Mouse (Mus musculus) stomach, embryonic 15.5 days (tissue): Measurements from ENCODE around the gene Nagk. TPM values are rescaled to one million over a fixed set of nuclear protein-coding genes. Genes with fewer than 3 reads are reported as not detected.
"Not testable (repeated sequence)": the region's sequence is repeated elsewhere in the genome, so short reads cannot be mapped to it uniquely, and the experiment has no call there.

Source experiments
- ATAC-seq: fragments of 200-750 bp; cut with Nextera tagmentation; 2 replicates; pipeline ENCODE4 v1.8.0; 2017; ENCODE audit warnings: low read depth, moderate number of reproducible peaks, moderate TSS enrichment; ENCODE audit not compliant: insufficient read depth, low FRiP score
- H3K27ac ChIP-seq: fragments of 300-500 bp; sonication (generic); 2 replicates; pipeline ENCODE4 v1.5.1; 2015; ENCODE audit warnings: mild to moderate bottlenecking, inconsistent platforms
- H3K27me3 ChIP-seq: fragments of 300-500 bp; sonication (generic); replicated peaks from 2 replicates; pipeline ENCODE4 v1.6.1; 2015; ENCODE audit warnings: inconsistent platforms
- H3K36me3 ChIP-seq: fragments of 300-500 bp; sonication (generic); 2 replicates; pipeline ENCODE4 v1.6.1; 2015; ENCODE audit warnings: inconsistent platforms
- H3K4me1 ChIP-seq: fragments of 300-500 bp; sonication (generic); 2 replicates; pipeline ENCODE4 v1.6.1; 2015; ENCODE audit warnings: inconsistent platforms
- H3K4me2 ChIP-seq: fragments of 300-500 bp; sonication (generic); 2 replicates; pipeline ENCODE4 v1.6.1; 2015; ENCODE audit warnings: mild to moderate bottlenecking, inconsistent platforms
- H3K4me3 ChIP-seq: fragments of 300-500 bp; sonication (generic); replicated peaks from 2 replicates; pipeline ENCODE4 v1.5.1; 2015; ENCODE audit warnings: inconsistent platforms
- H3K9ac ChIP-seq: fragments of 300-500 bp; sonication (generic); 2 replicates; pipeline ENCODE4 v1.6.1; 2015; ENCODE audit warnings: inconsistent platforms
- H3K9me3 ChIP-seq: fragments of 300-500 bp; sonication (generic); 2 replicates; pipeline ENCODE4 v1.6.1; 2016; ENCODE audit warnings: inconsistent platforms
- WGBS: fragments of 180-500 bp; shearing (Covaris S2); methylation state at CpG from one replicate; pipeline ENCODE4 v1.1.7; 2015; 5-methylcytosine and 5-hydroxymethylcytosine counted together
- polyA plus RNA-seq: library from polyadenylated mRNA; unstranded; fragments of >200 nt; fragmentation: Nextera tagmentation; extraction: Ambion mirVana; gene quantifications from 2 replicates; pipeline ENCODE4 v1.2.1, GENCODE M21; 2015

Gene Nagk
- polyA plus RNA-seq, 1 experiment from 2014 or later, result 64.3 TPM

- Histone ChIP-seq H3K4me2 (peak within 1 kb of the TSS; percentile 84), H3K9me3 (no peaks in the 10 kb centered on the region), H3K4me3 (peak within 1 kb of the TSS; percentile 93), H3K27me3 (no peaks in the 10 kb centered on the region), H3K27ac (peak within 1 kb of the TSS; percentile 93), H3K9ac (peak within 1 kb of the TSS; percentile 83), H3K36me3 (peaks cover 14% of the 10 kb centered on the region; the same call in 1 of the 2 replicates), H3K4me1 (peaks cover 17% of the 10 kb centered on the region)
- under 1% methylated on average over 45 of the region's 45 CpGs for WGBS
- peak; percentile 93 for ATAC-seq
Measured at GRCm38 (mm10) chr6:83775638-83776293, 19.0 kb upstream of the Nagk start, which contains the start of gene Tex261. Gene Tex261 (minus strand): TSS chr6:83775813.

GRCm38 (mm10) chr6:83778306-83778705, 16.5 kb upstream of the Nagk start:
- Histone ChIP-seq H3K4me1 (peaks cover 16% of the 10 kb centered on the region), H3K9ac (no peak overlapping the region), H3K9me3 (no peaks in the 10 kb centered on the region), H3K36me3 (peaks cover 5% of the 10 kb centered on the region; the same call in 1 of the 2 replicates), H3K4me2 (no peak overlapping the region), H3K27ac (no peak overlapping the region), H3K4me3 (no peak overlapping the region), H3K27me3 (no peaks in the 10 kb centered on the region)
- 74% methylated on average over 7 of the region's 7 CpGs for WGBS
- ATAC-seq, result no peak

- no peak overlapping the region for H3K27ac ChIP-seq
- H3K4me3 ChIP-seq, result no peak overlapping the region
- H3K27me3 ChIP-seq, result no peaks in the 10 kb centered on the region
- H3K4me1 ChIP-seq, result peaks cover 10% of the 10 kb centered on the region; the same call in 1 of the 2 replicates
- no peak overlapping the region for H3K9ac ChIP-seq
- WGBS, result 7% methylated on average over 5 of the region's 5 CpGs
- H3K36me3 ChIP-seq, result no peaks in the 10 kb centered on the region
- H3K4me2 ChIP-seq, result no peak overlapping the region
- no peak for ATAC-seq
- no peaks in the 10 kb centered on the region for H3K9me3 ChIP-seq
Measured at GRCm38 (mm10) chr6:83779026-83779425, 15.8 kb upstream of the Nagk start.

- H3K4me1 ChIP-seq, result no peaks in the 10 kb centered on the region
- 65% methylated on average over 3 of the region's 3 CpGs for WGBS
- no peak for ATAC-seq
- no peak overlapping the region for H3K4me3 ChIP-seq
- no peaks in the 10 kb centered on the region for H3K36me3 ChIP-seq
- H3K9ac ChIP-seq, result no peak overlapping the region
- H3K9me3 ChIP-seq, result no peaks in the 10 kb centered on the region
- no peak overlapping the region for H3K4me2 ChIP-seq
- no peak overlapping the region for H3K27ac ChIP-seq
- H3K27me3 ChIP-seq, result no peaks in the 10 kb centered on the region
Measured at GRCm38 (mm10) chr6:83786426-83786825, 8.4 kb upstream of the Nagk start.

- Histone ChIP-seq H3K27me3 (no peaks in the 10 kb centered on the region), H3K4me3 (no peak overlapping the region), H3K9me3 (no peaks in the 10 kb centered on the region), H3K27ac (no peak overlapping the region), H3K4me2 (no peak overlapping the region), H3K36me3 (no peaks in the 10 kb centered on the region), H3K9ac (no peak overlapping the region), H3K4me1 (no peaks in the 10 kb centered on the region)
- no peak for ATAC-seq
- WGBS, result 76% methylated on average over 7 of the region's 7 CpGs
Measured at GRCm38 (mm10) chr6:83788554-83788953, 6.2 kb upstream of the Nagk start.

- WGBS, result 85% methylated on average over 5 of the region's 5 CpGs
- H3K27ac ChIP-seq, result not testable (repeated sequence)
Measured at GRCm38 (mm10) chr6:83790533-83790932, 4.2 kb upstream of the Nagk start.

GRCm38 (mm10) chr6:83791251-83791890, 3.4 kb upstream of the Nagk start:
- no peaks in the 10 kb centered on the region for H3K27me3 ChIP-seq
- no peak for ATAC-seq

More at GRCm38 (mm10) chr6:83790533-83790932, 4.2 kb upstream of the Nagk start:
- H3K27me3 ChIP-seq, H3K4me2 ChIP-seq, H3K36me3 ChIP-seq, ATAC-seq, H3K4me1 ChIP-seq, H3K9ac ChIP-seq, H3K9me3 ChIP-seq, H3K4me3 ChIP-seq: not testable (repeated sequence)

GRCm38 (mm10) chr6:83795492-83795900, 714 bp downstream of the Nagk start:
- Histone ChIP-seq H3K4me2 (peak overlapping the region; percentile 93), H3K4me1 (peaks cover 7% of the 10 kb centered on the region; the same call in 1 of the 2 replicates), H3K4me3 (peak overlapping the region; percentile 69), H3K9ac (peak overlapping the region; percentile 55), H3K36me3 (peaks cover 6% of the 10 kb centered on the region; the same call in 1 of the 2 replicates), H3K27me3 (no peaks in the 10 kb centered on the region), H3K27ac (peak overlapping the region; percentile 97), H3K9me3 (no peaks in the 10 kb centered on the region)
- 2% methylated on average over 13 of the region's 13 CpGs for WGBS
- peak; percentile 12 for ATAC-seq

More at GRCm38 (mm10) chr6:83791251-83791890, 3.4 kb upstream of the Nagk start:
- no peak overlapping the region for H3K4me3 ChIP-seq
- no peak overlapping the region for H3K9ac ChIP-seq
- WGBS, result 61% methylated on average over 4 of the region's 4 CpGs
- no peaks in the 10 kb centered on the region for H3K36me3 ChIP-seq
- no peaks in the 10 kb centered on the region for H3K9me3 ChIP-seq
- H3K4me1 ChIP-seq, result peaks cover 7% of the 10 kb centered on the region; the same call in 1 of the 2 replicates
- no peak overlapping the region for H3K4me2 ChIP-seq
- H3K27ac ChIP-seq, result no peak overlapping the region

- ATAC-seq, result no peak
- H3K27ac ChIP-seq, result no peak overlapping the region
- 54% methylated on average over 3 of the region's 3 CpGs for WGBS
Measured at GRCm38 (mm10) chr6:83796686-83797085, 1.9 kb downstream of the Nagk start.

GRCm38 (mm10) chr6:83802033-83802432, 7.3 kb downstream of the Nagk start:
- H3K36me3 ChIP-seq, result peaks cover 23% of the 10 kb centered on the region

More at GRCm38 (mm10) chr6:83796686-83797085, 1.9 kb downstream of the Nagk start:
- H3K9ac ChIP-seq, result no peak overlapping the region
- H3K36me3 ChIP-seq, result peaks cover 10% of the 10 kb centered on the region; the same call in 1 of the 2 replicates
- no peaks in the 10 kb centered on the region for H3K9me3 ChIP-seq
- H3K4me1 ChIP-seq, result peaks cover 7% of the 10 kb centered on the region; the same call in 1 of the 2 replicates
- H3K4me2 ChIP-seq, result no peak overlapping the region
- no peak overlapping the region for H3K4me3 ChIP-seq
- no peaks in the 10 kb centered on the region for H3K27me3 ChIP-seq

GRCm38 (mm10) chr6:83802846-83803245, 8.1 kb downstream of the Nagk start:
- Histone ChIP-seq H3K36me3 (peaks cover 23% of the 10 kb centered on the region), H3K27ac (no peak overlapping the region), H3K4me2 (no peak overlapping the region), H3K9me3 (no peaks in the 10 kb centered on the region), H3K4me3 (no peak overlapping the region), H3K4me1 (no peaks in the 10 kb centered on the region), H3K27me3 (no peaks in the 10 kb centered on the region), H3K9ac (no peak overlapping the region)
- ATAC-seq, result no peak
- WGBS, result 85% methylated on average over 3 of the region's 3 CpGs

More at GRCm38 (mm10) chr6:83802033-83802432, 7.3 kb downstream of the Nagk start:
- Histone ChIP-seq H3K27ac (no peak overlapping the region), H3K27me3 (no peaks in the 10 kb centered on the region), H3K9ac (no peak overlapping the region), H3K4me2 (no peak overlapping the region), H3K9me3 (no peaks in the 10 kb centered on the region), H3K4me3 (no peak overlapping the region), H3K4me1 (no peaks in the 10 kb centered on the region)
- 92% methylated on average over 5 of the region's 5 CpGs for WGBS
- ATAC-seq, result no peak

GRCm38 (mm10) chr6:83815801-83816200, 21.0 kb downstream of the Nagk start:
- H3K27ac ChIP-seq, result no peak overlapping the region
- ATAC-seq, result no peak
- WGBS, result 93% methylated on average over 3 of the region's 3 CpGs
- H3K27me3 ChIP-seq, result no peaks in the 10 kb centered on the region
- H3K4me3 ChIP-seq, result no peak overlapping the region
- H3K4me2 ChIP-seq, result no peak overlapping the region
- H3K4me1 ChIP-seq, result 0 out of 2 replicates have a peak, but pooled peaks cover 6% of the 10 kb centered on the region
- H3K9me3 ChIP-seq, result no peaks in the 10 kb centered on the region
- H3K9ac ChIP-seq, result no peak overlapping the region
- peaks cover 10% of the 10 kb centered on the region; the same call in 1 of the 2 replicates for H3K36me3 ChIP-seq
